Mouse (Mus musculus): ENCODE measurements at regions not wholly inside any gene's neighbourhood (a gene's known extent, or its start where the extent isn't known, plus 50 kb on each side); places are given as distances from the start of the nearest gene placed in this dataset.

DNA sequence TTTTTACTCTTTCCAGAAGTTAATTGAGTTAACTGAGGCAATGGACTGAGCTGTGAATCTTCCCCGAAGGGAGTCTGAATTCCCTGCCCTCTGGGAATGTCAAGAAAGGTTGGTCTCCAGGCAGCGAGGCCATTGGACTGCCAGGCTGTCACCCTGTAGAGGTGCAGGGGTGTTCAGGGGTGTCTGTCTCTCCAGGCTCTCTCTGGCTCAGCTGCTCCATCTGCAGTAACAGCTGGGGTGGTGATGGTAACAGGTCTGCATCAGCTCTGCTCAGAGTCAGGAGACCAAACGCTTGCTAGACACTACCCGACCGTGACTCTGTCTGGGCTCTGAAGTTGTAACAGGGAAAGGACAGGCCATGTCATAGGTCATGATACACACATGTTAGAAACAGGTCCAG, 154.9 kb downstream of the Rps24 start:
- DNase-seq = no peak

DNA sequence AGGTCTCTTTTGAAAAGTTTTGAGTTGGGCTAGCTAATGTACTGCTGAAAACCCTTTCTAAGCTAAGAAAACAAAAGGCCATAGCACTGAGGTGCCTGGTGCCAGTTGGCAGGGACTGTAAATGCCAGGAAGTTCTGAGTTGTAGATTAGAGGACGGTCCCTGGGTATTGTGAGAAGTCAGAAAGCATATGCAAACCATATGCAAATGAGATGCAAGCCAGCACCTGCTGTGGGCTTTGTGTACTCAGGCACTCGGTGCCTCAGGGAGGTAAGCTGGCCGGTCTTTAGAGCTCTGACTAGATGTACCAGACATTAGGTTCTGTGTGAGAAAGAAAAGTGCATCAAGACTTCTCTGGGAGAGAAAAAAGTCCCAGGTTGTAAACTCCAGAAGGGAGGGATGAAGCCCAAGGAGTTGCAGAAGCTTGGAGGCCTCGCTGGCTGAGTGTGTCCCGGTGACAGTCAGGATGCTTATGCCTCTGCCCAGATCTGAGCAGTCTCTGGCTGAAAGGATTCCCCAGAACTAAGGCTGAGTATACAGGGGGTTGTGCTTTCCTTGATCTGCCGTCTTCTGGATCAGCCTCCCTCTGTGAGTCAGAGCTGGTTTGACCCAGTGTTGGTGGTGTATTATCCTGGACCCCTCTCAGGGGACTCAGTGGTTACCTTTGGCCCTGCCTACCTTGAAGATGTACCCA, 157.3 kb downstream of the Rps24 start:
- no peak for DNase-seq

DNA sequence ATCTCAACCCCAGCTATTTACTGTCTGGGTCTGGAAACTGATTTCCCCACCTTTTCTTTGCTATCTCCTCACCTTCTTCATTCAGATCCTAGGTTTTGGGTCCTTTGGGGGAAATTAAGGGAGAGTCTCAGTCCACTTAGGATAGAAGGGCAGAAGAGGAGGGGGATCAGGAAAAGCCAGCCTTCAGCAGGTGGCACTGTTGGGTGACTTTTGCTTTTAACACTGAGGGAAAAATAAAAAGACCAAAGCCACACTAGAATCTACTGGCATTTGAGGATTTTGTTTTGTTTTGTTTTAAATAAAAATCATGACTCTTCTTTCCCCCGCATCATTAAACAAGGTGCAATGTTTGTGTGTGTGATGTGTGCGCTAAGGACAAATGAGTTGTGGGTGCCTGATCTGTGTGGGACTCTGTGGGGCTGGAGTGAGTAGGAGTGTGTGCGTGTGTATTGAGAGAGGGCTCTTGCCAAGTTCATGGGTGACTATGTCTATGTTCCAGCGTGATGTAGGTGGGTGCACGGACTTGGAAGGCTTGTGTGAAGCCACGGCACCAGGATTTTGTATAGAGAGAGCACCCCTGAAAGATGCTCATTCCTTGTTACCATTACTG, 159.4 kb downstream of the Rps24 start:
- DNase-seq = peak; percentile 64

DNA sequence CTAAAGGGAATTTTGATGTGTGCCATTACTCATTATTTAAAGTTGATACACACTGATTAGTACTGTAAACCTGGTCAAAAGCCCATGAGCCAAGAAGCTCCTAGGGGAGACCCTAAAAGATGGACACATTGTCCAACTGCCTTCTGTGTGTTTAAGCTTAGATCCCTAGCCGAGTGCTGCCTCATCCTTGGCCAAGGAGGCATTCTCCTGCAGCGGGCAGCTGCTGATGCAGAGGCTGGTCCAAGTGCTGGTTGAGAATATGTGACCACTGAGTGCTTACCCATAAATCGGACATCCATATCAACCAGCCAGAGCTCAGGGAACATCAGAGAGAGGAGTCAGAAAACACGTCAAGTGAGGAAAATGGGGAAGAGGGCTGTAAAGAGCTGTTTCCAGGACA, 160.8 kb downstream of the Rps24 start:
- DNase-seq = no peak

DNA sequence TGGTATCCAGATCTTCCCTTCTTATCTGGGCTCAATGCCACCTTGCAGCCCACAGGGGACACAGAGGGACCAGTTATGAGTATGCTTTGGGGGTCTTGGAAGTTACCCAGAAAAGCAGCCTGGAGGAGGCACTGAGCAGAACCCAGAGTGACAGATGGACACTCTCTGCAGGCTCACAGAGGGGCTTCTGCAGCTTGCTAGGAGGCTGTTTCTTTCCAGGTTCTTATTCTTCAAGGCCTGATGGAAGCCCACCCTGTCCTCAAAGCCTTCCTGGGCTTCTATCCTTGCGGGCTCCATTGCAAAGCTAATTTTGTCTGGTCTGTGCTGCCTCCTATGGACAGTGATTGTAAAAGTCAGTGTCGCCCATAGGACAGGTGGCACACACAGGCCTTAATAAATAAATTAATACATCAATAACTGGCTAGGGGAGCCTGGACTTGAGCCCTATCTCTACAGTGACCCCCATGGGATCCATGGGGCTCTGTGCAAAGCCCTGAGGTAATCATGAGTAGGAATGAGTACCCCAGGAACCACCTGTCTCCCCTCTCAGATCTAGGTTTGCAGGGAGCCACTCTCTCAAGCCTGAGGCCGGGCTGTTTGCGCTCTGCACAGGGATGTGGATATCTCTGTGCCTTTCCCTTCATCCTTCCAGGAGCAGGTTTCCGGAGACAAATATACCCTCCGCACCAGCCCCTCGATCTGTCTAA, 163.4 kb downstream of the Rps24 start:
- no peak for DNase-seq

DNA sequence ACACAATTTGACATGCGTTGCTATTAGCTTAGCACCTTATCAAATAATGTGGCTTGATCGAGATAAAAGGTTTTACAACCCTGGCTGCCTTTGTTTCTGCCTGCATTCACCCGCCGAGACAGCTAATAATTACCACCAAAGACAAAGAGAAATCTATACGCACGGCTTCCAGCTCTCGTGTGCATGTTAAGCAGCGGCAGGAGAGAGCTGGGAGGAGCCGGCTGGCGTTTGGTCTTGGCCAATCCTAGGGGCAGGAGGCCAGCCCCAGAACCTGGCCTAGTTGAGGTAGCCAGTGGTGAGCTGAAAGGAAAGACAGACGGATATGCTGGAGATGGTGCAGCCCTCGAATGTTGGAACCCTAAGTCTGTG, 164.0 kb downstream of the Rps24 start:
- DNase-seq = no peak

DNA sequence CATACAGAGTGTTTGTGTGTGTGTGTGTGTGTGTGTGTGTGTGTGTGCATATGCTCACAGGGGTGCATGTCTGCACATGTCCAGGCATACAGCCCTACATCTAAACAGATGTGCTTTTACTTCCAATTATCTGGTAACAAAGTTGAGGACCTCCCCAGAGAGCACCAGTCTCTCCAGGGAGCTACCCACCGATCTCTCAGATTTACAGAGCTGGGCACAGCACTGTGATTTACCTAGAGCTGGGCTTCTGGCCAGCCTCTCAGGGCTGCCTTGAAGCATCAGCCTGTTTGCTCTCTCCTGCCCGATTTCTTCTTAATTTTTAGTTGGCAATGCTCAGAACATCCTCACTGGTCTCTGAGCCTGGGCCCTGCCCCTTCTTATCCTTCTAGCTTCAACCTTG, 165.7 kb downstream of the Rps24 start:
- DNase-seq = no peak

DNA sequence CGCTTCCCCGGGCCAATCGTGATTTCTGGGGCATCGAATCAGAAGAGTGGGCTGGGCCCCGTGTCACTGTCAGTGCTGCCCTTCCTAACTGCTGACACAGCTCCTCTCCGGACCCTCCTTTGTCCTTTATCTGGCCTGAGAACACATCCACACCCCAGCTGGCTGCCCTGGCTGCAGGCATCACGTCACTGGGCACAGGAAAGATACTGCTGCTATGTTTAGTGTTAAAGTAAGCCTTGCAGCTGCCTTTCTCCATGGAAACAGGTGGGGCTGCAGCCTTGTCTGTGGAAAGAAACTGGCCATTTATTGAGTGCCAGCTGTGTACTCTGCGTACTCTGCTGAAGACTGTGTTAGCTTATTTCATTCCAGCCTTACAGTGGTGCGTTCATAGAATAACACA, 168.7 kb downstream of the Rps24 start:
- DNase-seq = no peak

DNA sequence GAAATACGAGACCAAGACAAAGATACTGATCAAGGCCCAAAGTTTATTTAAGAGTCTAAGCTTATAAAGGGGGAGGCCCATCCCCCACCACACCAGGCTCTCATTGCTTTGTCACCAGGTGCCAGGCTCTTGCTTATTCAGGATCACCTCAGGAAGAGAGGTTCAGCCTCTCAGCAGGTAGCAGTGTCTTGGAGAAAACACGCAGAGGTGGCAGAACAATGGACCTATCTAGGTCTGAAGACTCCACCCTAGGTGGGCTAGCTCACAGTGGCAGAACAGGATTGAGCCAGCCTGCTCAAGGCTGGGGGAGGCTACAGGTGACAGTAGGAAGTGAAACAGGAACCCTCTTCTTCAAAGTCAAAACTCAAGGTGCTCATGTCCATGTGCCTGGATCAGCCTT, 174.9 kb downstream of the Rps24 start:
- no peak for DNase-seq

DNA sequence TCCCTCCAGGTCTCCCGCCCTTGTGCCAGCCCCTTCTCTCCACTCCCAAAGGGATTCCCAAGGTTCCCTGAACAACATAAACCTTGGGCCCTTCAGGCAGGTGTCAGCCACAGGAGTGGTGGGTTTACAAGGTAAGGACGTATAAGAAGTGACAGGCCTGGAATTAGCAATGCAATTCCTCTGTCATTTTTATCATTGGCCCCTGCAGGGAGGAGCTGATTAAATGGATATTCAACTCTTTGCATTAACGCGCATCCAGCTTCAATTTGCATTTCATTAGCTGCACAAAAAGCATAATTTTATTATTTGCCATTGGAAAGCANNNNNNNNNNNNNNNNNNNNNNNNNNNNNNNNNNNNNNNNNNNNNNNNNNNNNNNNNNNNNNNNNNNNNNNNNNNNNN, 178.3 kb downstream of the Rps24 start:
- DNase-seq = no peak

All from right cerebral cortex, postnatal 4 days (tissue).